Mouse (Mus musculus) olfactory bulb, adult 2 months (tissue): Measurements from ENCODE around the gene Serpina16.

Experiments used
- CTCF ChIP-seq: fragments of 200-500 bp; IDR thresholded peaks from 2 replicates; pipeline ENCODE4 v1.5.1; 2012; ENCODE audit warnings: low read depth, mild to moderate bottlenecking, low read length, moderate library complexity; ENCODE audit not compliant: insufficient read depth
- POLR2A ChIP-seq: fragments of 200-500 bp; IDR thresholded peaks from 2 replicates; pipeline ENCODE4 v1.6.1; 2012; ENCODE audit warnings: mild to moderate bottlenecking, low read depth, low read length, moderate library complexity; ENCODE audit not compliant: insufficient read depth

DNA sequence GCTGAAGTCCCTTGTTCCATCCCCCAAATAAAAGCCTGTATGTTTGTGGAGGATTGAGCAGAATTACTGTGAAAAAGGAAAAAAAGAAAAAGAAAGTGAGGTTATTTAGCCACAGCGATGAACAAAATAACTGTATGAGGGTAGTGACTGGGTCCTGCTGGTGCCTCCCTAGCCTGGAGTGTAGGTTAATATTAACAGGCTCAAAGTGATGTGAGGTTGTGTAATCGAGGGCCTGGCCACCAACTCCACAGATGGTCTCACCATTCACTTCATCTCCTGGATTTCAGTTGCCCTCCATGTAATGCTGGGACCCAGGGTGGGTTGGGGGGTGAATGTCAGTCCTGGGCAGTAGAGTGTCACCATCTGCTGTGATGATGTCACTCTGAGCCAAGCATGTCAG, 5.8 kb upstream of the Serpina16 start:
- no peak for TF ChIP-seq POLR2A
- TF ChIP-seq CTCF, result no peak
